Mouse (Mus musculus) intestine, postnatal 0 days (tissue): Measurements from ENCODE around the gene Gm49396. TPM values are rescaled to one million over a fixed set of nuclear protein-coding genes. Genes with fewer than 3 reads are reported as not detected.

Experiments
- ATAC-seq: fragments of 200-750 bp; cut with Nextera tagmentation; 2 replicates; pipeline ENCODE4 v1.8.0; 2017; ENCODE audit warnings: mild to moderate bottlenecking, moderate TSS enrichment, moderate library complexity
- H3K27ac ChIP-seq: fragments of 300-500 bp; sonication (generic); 2 replicates; pipeline ENCODE4 v1.5.1; 2014; ENCODE audit warnings: mild to moderate bottlenecking, low read depth, low read length, moderate library complexity
- H3K27me3 ChIP-seq: fragments of 300-500 bp; sonication (generic); replicated peaks from 2 replicates; pipeline ENCODE4 v1.6.1; 2014; ENCODE audit warnings: low read length, mixed read lengths; ENCODE audit not compliant: control insufficient read depth, insufficient read depth
- H3K36me3 ChIP-seq: fragments of 300-500 bp; sonication (generic); 2 replicates; pipeline ENCODE4 v1.6.1; 2014; ENCODE audit warnings: mild to moderate bottlenecking, moderate library complexity; ENCODE audit not compliant: control insufficient read depth, insufficient read depth
- H3K4me1 ChIP-seq: fragments of 300-500 bp; sonication (generic); replicated peaks from 2 replicates; pipeline ENCODE4 v1.6.1; 2014; ENCODE audit warnings: antibody characterized with exemption, low read length, mixed read lengths; ENCODE audit not compliant: control insufficient read depth, insufficient read depth
- H3K4me2 ChIP-seq: fragments of 300-500 bp; sonication (generic); replicated peaks from 2 replicates; pipeline ENCODE4 v1.6.1; 2014; ENCODE audit warnings: low read depth, mild to moderate bottlenecking, moderate library complexity
- H3K4me3 ChIP-seq: fragments of 300-500 bp; sonication (generic); 2 replicates; pipeline ENCODE4 v1.5.1; 2014; ENCODE audit warnings: low read depth, low read length
- H3K9ac ChIP-seq: fragments of 300-500 bp; sonication (generic); 2 replicates; pipeline ENCODE4 v1.6.1; 2014; ENCODE audit warnings: mild to moderate bottlenecking, low read depth, low read length
- H3K9me3 ChIP-seq: fragments of 300-500 bp; sonication (generic); 2 replicates; pipeline ENCODE4 v1.6.1; 2016; ENCODE audit warnings: mixed run types; ENCODE audit not compliant: control insufficient read depth
- CTCF ChIP-seq: sonication (generic); IDR thresholded peaks from 2 replicates; pipeline ENCODE4 v1.5.1; 2016; ENCODE audit warnings: low read depth, mild to moderate bottlenecking, control low read depth, antibody characterized with exemption, moderate library complexity
- WGBS: fragments of 180-500 bp; shearing (Covaris S2); extraction: QIAGEN DNeasy Blood & Tissue Kit; methylation state at CpG from one replicate; pipeline ENCODE4 v1.1.7; 2014; 5-methylcytosine and 5-hydroxymethylcytosine counted together
- polyA plus RNA-seq: library from polyadenylated mRNA; unstranded; fragments of >200 nt; fragmentation: Nextera tagmentation; extraction: Ambion mirVana; gene quantifications from 2 replicates; pipeline ENCODE4 v1.2.1, GENCODE M21; 2015

Gene Gm49396
- polyA plus RNA-seq, result 0.83 and 1.2 TPM in 2 replicates

DNA sequence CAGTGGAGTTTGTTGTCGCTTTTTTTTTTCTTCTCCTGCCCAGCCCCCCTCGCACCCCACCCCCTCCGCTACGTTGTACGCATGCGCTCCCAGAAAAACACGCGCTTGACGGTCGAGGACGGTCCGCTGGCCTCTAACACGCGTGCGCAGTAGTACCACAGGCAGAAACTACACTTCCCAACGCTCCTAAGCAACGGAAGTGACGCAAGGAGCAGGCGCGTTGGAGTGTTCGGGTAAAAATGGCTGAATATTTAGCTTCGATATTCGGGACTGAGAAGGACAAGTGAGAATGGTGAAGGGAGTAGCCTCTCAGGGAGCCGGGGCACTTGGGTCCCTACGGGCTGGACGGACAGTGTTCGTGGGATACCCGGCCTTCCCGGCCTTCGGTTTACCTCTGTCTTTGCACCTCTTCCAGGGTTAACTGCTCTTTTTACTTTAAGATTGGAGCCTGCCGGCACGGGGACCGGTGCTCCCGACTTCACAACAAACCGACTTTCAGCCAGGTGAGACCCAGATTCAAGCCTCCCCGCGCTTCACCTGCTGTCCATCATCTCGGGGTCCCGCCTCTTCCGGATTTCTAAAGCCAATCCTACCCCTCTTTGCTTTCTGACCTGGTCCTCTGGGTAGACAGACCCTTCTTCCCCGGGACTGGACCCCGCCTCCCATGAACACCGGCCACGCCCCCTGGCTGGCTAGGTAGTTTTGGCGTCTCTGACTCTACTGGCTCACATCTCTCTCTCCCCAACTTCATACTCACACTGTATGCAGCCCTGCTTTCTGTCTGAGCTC lies at the start of gene Gm49396, which contains the start of the genes U2af1l4 and Psenen:
Gene Gm49396, plus strand, starts transcription at position 228 of the 789 bp plus-strand sequence.
Gene U2af1l4, plus strand, starts transcription at position 185 of the 789 bp plus-strand sequence.
Gene Psenen, minus strand, starts transcription at position 511 of the 789 bp plus-strand sequence.
- Histone ChIP-seq H3K9me3 (no peaks in the 10 kb centered on the region), H3K4me2 (peak within 1 kb of the TSS; percentile 78), H3K4me1 (0 out of 2 replicates have a peak, but pooled peaks cover 4% of the 10 kb centered on the region), H3K27me3 (no peaks in the 10 kb centered on the region), H3K9ac (peak within 1 kb of the TSS; percentile 72), H3K4me3 (peak within 1 kb of the TSS; percentile 86), H3K27ac (peak within 1 kb of the TSS; percentile 91), H3K36me3 (peaks cover 30% of the 10 kb centered on the region)
- ATAC-seq, result peak; percentile 84
- no peak for TF ChIP-seq CTCF
- under 1% methylated on average over 45 of the region's 45 CpGs for WGBS

DNA sequence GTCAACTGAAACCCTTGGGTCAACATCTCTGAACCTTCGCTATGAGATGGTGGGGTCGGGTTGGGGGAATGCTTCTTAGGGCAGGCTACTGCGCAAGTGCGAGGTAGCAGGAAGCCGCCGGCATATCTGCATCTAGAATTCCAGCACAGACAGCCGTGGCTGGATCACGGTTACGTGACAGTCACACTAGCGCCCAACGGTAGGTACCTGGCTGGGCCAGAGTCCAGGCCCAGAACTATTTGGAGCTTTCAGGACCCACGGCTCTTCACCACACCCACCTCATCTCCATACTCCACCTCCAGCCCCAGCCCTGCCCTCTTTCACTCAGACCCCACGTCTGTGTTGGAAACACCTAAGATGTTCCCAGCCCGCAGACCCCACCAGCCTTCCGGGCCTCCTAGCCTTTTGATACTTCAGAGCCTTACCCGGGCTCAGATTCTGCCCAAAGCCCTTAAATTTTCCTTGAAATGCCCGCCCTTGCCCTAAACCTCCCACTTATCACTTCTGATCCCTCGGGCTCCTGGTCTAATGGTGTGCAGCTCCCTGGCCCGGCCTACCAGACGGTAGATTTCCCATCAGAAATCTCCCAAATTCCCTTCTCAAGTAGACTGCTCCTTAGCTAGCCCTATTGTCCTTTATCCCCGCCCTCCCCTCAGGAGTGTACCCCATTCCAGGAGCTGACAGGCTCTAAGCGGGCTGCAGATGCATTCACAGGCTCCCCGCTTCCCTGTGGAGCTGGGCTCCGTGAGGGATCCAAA lies 48.0 kb upstream of the Gm49396 start:
- Histone ChIP-seq H3K27ac (no peak overlapping the region), H3K4me3 (no peak overlapping the region), H3K4me2 (no peak overlapping the region), H3K27me3 (no peaks in the 10 kb centered on the region), H3K36me3 (no peaks in the 10 kb centered on the region), H3K4me1 (no peaks in the 10 kb centered on the region), H3K9ac (no peak overlapping the region), H3K9me3 (no peaks in the 10 kb centered on the region)
- ATAC-seq, result no peak
- no peak for TF ChIP-seq CTCF
- WGBS, result 61% methylated on average over 24 of the region's 24 CpGs

- TF ChIP-seq CTCF, result no peak
- Histone ChIP-seq H3K9ac (no peak overlapping the region), H3K36me3 (peaks cover 5% of the 10 kb centered on the region; the same call in 1 of the 2 replicates), H3K27me3 (no peaks in the 10 kb centered on the region), H3K27ac (no peak overlapping the region), H3K4me3 (no peak overlapping the region), H3K9me3 (no peaks in the 10 kb centered on the region), H3K4me1 (no peaks in the 10 kb centered on the region), H3K4me2 (no peak overlapping the region)
- WGBS, result 33% methylated on average over 8 of the region's 8 CpGs
- ATAC-seq, result no peak
Observed at GRCm38 (mm10) chr7:30518325-30518724, 44.8 kb upstream of the Gm49396 start.

- no peak overlapping the region for H3K27ac ChIP-seq
- no peak overlapping the region for H3K4me2 ChIP-seq
- no peaks in the 10 kb centered on the region for H3K4me1 ChIP-seq
- H3K9ac ChIP-seq, result no peak overlapping the region
- no peak overlapping the region for H3K4me3 ChIP-seq
- H3K27me3 ChIP-seq, result no peaks in the 10 kb centered on the region
- peaks cover 16% of the 10 kb centered on the region; the same call in 1 of the 2 replicates for H3K36me3 ChIP-seq
- 74% methylated on average over 4 of the region's 4 CpGs for WGBS
- ATAC-seq, result no peak
- no peaks in the 10 kb centered on the region for H3K9me3 ChIP-seq
- TF ChIP-seq CTCF, result no peak
Observed at GRCm38 (mm10) chr7:30520396-30520795, 42.7 kb upstream of the Gm49396 start.

- Histone ChIP-seq H3K4me1 (no peaks in the 10 kb centered on the region), H3K27me3 (no peaks in the 10 kb centered on the region), H3K27ac (no peak overlapping the region), H3K4me3 (no peak overlapping the region), H3K9me3 (no peaks in the 10 kb centered on the region), H3K9ac (no peak overlapping the region), H3K36me3 (peaks cover 16% of the 10 kb centered on the region; the same call in 1 of the 2 replicates), H3K4me2 (no peak overlapping the region)
- TF ChIP-seq CTCF, result no peak
- no peak for ATAC-seq
- WGBS, result 83% methylated on average over 5 of the region's 5 CpGs
Observed at GRCm38 (mm10) chr7:30520856-30521255, 42.3 kb upstream of the Gm49396 start.

- no peak overlapping the region for H3K4me2 ChIP-seq
- H3K27ac ChIP-seq, result no peak overlapping the region
- WGBS, result 91% methylated on average over 10 of the region's 10 CpGs
- no peak overlapping the region for H3K4me3 ChIP-seq
- no peak overlapping the region for H3K9ac ChIP-seq
- no peaks in the 10 kb centered on the region for H3K9me3 ChIP-seq
- no peaks in the 10 kb centered on the region for H3K4me1 ChIP-seq
- ATAC-seq, result no peak
- TF ChIP-seq CTCF, result no peak
- peaks cover 16% of the 10 kb centered on the region; the same call in 1 of the 2 replicates for H3K36me3 ChIP-seq
- H3K27me3 ChIP-seq, result no peaks in the 10 kb centered on the region
Observed at GRCm38 (mm10) chr7:30522871-30523270, 40.3 kb upstream of the Gm49396 start.
